Mouse (Mus musculus) liver, adult 2 months (tissue): ENCODE results near the gene Itgad.

Source experiments
- CTCF ChIP-seq: fragments of 200-500 bp; IDR thresholded peaks from 2 replicates; pipeline ENCODE4 v1.5.1; 2011; ENCODE audit warnings: low read depth, low read length, control low read depth
- POLR2A ChIP-seq: fragments of 200-500 bp; IDR thresholded peaks from 2 replicates; pipeline ENCODE4 v1.6.1; 2011; ENCODE audit warnings: low read length, control low read depth; ENCODE audit not compliant: insufficient read depth; ENCODE audit errors: extremely low read depth

GRCm38 (mm10) chr7:128267391-128267790, 113.2 kb downstream of the Itgad start:
- TF ChIP-seq POLR2A (no peak), CTCF (no peak)
